Mouse (Mus musculus): Measurements from ENCODE around the gene Eya3.

- no peak for TF ChIP-seq CTCF (IDR thresholded peaks at IDR 0.05; ENCODE audit: low read depth)
- TF ChIP-seq EP300 (IDR thresholded peaks at IDR 0.05; ENCODE audit: low read depth) = no peak; the same call in 1 of the 2 replicates
These were observed 105.5 kb downstream of the Eya3 start for GRCm38 (mm10) chr4:132743992-132744911.

Data from liver, embryonic 14.5 days (tissue).